Mouse (Mus musculus) layer of hippocampus, postnatal 10 days (tissue): ENCODE data around the gene Platr17. TPM values are rescaled to one million over a fixed set of nuclear protein-coding genes. Genes with fewer than 3 reads are reported as not detected.
A peak's percentile ranks its signal among the peaks of the same experiment; 100 is the strongest.
"Not testable (repeated sequence)": the region's sequence is repeated elsewhere in the genome, so short reads cannot be mapped to it uniquely, and the experiment has no call there.

Experiments used
- DNase-seq, 2 experiments: peaks; one replicate each; pipeline ENCODE4 v3.0.0; 2021; ENCODE audit warnings: low spot score in 2 of 2
- total RNA-seq, 2 experiments: library from RNA; stranded (reverse); gene quantifications; 2 replicates each; pipeline ENCODE4 v1.2.3; 2021

Gene Platr17
- total RNA-seq, 2 experiments from 2014 or later = 0.87 to 1.1 TPM

DNA sequence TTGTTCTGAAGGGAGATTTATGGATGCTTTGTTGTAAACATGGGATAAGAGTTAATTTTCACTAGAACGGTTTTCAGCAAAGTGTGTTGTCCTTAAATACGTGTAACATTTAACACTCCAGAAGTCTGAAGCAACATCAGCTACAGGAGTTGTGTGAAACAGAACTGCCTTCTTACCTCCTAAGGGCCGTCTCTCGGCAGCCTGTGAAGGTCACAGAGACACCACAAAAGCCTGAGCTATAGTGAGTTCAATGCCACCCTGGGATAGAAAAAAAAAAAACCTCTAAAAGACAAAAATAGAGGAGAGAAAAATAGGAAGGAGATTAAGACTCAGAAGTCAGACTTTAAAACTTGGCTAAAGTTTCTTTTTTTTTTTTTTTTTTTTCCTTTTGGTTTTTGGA is 2.9 kb upstream of the Platr17 start:
- no peak for DNase-seq

DNA sequence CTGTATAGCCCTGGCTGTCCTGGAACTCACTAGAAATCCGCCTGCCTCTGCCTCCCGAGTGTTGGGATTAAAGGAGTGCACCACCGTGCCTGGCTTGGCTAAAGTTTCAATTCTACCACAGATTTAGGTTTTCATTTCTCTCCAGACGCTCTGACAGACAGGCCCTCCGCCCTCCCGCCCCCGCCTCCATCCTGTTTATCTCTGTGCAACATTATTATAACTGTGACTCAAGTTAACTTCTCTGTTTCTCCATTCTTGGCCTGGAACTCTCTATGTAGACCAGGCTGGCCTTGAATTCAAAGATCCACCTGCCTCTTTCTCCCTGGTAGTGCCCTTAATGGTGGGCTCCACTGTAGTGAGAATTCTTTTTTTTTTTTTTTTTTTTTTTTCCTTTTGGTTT is 2.4 kb upstream of the Platr17 start:
- DNase-seq = no peak

DNA sequence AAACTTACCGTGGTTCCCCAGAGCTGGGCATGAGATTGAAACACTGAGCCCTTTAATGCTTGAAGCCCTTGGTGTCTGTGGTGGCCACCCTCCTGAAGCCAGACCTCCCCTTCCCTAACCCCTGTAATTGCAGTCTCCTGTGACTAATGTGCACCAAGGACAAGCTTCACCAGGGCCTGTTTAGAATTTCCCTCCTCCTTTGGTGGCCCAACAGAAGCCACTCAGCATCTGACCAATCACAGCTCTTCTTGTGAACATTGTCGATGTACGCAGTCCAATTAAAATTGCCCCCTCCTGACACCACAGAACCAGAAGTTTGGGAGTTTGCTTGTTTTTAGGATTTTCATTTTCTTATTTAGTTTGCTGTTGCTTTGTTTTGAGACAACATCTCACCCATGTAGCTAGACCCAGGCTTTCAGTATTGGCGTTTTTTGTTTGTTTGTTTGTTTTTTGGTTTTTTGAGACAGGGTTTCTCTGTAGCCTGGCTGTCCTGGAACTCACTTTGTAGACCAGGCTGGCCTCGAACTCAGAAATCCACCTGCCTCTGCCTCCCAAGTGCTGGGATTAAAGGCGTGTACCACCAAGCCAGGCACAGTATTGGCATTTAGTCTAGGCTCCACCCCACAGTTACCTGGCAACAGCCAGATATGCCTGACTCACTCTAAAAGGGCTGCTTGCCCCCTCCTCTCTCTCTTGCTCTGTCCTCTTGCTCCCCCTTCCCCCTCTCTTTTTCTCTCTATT is 854 bp upstream of the Platr17 start:
- not testable (repeated sequence) for DNase-seq

GRCm38 (mm10) chr17:33908331-33909076 is 3.6 kb downstream of the Platr17 start:
- DNase-seq = peak; percentile 61 to 69

DNA sequence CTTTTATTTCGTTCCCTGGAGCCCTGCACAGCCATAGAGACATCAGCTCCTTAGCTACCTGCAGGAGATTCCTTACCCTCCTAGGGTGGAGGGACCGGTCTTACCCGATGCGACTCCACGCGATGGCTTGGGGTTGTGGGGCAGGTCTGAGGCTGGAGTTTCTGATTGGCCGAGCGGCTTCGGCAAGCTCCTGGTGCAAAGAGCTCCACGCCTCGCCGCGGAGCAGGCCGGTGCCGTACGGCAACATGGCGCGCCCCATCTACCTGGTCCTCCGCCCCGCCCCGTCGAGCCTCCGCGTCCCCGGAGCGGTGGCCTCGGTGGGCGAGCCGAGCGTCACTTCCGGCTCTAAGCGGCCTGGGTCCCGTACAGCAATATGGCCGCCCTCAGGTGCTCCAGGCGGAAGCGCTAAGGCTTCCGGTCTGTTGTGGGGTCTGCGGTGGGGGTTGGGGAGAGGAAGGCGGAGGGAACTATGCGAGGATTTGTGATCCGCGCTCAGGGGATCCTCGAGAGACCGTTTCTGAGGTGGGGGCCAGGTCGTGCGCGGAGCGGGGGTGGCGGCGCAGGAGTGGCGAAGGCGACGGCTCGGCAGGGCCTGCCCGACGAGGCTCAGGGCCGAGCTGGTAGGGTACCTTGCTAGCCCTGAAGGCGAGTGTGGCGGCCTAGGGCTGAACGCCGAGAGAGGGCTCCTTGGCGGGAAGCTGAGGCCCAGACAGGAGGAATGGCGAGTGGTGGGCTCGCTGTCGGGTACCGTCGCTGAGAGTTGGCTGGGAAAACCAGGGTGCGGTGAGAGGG is 4.3 kb downstream of the Platr17 start, which contains the start of gene Daxx:
Daxx (plus strand) TSS at position 338 of the 792 bp plus-strand sequence.
- DNase-seq = peak; percentile 97 to 99

DNA sequence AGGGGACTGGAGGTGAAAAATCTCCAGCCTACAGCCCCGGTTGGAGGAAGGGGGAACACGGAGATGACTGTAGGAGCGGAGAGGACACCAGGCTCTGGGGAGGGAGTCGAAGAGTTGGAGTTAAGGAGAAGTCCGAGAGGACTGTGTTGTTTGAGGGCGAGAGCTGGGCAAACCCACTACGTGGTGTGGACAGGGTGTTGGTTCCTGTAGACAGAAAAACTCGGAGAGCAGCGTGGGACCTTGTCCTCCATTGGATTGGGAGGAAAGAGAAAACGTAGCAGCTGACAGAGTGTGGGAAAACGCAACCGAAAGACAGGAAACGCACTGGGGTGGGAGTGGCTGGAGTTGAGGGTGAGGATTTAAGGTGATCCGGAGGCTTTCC is 4.9 kb downstream of the Platr17 start:
- DNase-seq = peak in 1 of 2 experiments; percentile 47

DNA sequence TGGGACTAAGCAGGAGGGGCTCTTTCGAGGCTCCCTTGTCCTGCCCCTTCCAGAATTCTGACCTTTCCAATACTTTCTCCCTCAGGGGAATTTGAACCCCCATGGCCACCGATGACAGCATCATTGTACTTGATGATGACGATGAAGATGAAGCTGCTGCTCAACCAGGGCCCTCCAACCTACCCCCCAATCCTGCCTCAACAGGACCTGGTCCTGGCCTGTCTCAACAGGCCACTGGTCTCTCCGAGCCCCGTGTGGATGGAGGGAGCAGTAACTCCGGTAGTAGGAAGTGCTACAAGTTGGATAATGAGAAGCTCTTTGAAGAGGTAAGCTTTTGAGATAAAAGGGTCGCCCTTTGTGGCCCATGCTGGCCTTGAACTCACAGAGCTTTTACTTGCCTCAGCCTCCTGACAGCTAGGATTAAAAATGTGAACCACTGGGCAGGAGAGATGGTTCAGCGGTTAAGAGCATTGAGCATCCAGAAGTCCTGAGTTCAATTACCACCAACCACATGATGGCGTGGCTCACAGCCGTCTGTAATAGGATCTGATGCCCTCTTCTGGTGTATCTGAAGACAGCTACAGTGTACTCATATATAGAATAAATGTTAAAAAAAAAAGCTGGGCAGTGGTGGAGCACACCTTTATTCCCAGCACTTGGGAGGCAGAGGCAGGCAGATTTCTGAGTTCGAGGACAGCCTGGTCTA is 5.6 kb downstream of the Platr17 start:
- DNase-seq = no peak

DNA sequence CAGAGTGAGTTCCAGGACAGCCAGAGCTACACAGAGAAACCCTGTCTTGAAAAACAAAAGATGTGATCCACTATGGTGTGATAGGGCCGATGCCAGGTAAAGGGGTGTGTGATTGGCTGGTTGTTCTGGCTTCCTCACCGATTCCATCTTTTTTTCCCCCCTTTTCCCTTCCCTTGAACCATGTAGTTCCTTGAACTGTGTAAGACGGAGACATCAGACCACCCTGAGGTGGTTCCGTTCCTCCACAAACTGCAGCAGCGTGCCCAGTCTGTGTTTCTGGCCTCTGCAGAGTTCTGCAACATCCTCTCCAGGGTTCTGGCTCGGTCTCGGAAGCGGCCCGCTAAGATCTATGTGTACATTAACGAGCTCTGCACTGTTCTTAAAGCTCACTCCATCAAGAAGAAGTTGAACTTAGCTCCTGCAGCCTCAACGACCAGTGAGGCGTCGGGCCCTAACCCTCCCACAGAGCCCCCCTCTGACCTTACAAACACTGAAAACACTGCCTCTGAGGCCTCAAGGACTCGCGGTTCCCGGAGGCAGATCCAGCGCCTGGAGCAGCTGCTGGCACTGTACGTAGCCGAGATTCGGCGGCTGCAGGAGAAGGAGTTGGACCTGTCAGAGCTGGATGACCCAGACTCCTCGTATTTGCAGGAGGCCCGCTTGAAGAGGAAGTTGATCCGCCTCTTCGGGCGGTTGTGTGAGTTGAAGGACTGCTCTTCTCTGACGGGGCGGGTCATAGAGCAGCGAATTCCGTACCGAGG is 6.3 kb downstream of the Platr17 start:
- no peak for DNase-seq

GRCm38 (mm10) chr17:33911813-33912414 is 7.0 kb downstream of the Platr17 start:
- no peak for DNase-seq

- no peak for DNase-seq
Observed at GRCm38 (mm10) chr17:33913264-33913663, 8.3 kb downstream of the Platr17 start.

- no peak for DNase-seq
Observed at GRCm38 (mm10) chr17:33913905-33914304, 9.0 kb downstream of the Platr17 start.

- peak in 1 of 2 experiments; percentile 12 for DNase-seq
Observed at GRCm38 (mm10) chr17:33914969-33915391, 10.0 kb downstream of the Platr17 start.

GRCm38 (mm10) chr17:33915671-33916250 is 10.8 kb downstream of the Platr17 start, which contains the start of the genes Tapbp and Zbtb22:
Tapbp (plus strand) TSS chr17:33915899.
Zbtb22 (plus strand) TSS chr17:33915904.
- peak; percentile 93 to 96 for DNase-seq

DNA sequence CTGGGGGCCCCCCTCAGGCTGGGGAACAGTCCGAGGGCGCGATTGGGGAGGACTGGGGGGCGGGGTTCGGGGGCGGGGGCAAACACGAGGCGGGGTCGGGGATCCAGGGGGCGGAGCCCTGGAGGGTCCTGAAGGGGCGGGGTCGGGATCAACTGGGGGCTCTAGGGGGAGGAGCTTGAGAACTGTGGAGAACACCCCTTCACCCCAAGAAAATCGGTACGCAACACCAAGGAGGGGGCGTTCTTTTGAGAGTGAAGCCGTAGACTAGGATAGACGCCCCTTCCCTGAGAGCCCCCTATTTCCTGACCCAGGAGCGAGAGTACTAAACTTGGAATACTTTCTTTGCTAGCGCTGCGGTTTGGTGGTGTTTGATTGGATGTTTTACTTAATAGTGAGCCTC is 11.4 kb downstream of the Platr17 start:
- DNase-seq = no peak

GRCm38 (mm10) chr17:33916847-33917655 is 12.1 kb downstream of the Platr17 start:
- peak in 1 of 2 experiments; percentile 20 for DNase-seq

DNA sequence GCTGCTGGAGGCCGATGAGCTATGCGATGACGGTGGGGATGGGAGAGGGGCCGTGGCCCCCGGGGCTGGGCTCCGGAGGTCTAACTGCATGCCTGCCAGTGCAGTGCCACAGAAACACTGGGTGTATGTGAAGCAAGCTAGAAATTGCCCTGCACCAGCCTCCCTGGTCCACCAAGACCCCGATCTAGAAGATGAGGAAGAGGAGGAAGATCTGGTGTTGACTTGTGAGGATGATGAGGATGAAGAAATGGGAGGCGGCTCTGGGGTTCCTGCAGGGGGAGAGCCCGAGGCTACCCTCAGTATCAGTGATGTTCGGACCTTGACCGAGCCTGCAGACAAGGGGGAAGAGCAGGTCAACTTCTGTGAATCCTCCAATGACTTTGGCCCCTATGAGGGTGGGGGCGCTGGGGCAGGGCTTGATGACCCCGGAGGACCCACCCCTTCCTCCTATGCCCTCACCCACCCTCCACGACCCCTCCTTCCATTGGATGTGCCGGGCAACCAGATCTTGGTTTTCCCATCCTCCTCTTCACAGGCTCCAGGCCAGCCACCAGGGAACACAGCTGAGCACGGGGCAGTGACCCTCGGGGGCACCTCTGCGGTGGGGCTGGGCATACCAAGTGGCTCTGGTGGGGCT is 12.8 kb downstream of the Platr17 start:
- DNase-seq = peak in 1 of 2 experiments; percentile 20

DNA sequence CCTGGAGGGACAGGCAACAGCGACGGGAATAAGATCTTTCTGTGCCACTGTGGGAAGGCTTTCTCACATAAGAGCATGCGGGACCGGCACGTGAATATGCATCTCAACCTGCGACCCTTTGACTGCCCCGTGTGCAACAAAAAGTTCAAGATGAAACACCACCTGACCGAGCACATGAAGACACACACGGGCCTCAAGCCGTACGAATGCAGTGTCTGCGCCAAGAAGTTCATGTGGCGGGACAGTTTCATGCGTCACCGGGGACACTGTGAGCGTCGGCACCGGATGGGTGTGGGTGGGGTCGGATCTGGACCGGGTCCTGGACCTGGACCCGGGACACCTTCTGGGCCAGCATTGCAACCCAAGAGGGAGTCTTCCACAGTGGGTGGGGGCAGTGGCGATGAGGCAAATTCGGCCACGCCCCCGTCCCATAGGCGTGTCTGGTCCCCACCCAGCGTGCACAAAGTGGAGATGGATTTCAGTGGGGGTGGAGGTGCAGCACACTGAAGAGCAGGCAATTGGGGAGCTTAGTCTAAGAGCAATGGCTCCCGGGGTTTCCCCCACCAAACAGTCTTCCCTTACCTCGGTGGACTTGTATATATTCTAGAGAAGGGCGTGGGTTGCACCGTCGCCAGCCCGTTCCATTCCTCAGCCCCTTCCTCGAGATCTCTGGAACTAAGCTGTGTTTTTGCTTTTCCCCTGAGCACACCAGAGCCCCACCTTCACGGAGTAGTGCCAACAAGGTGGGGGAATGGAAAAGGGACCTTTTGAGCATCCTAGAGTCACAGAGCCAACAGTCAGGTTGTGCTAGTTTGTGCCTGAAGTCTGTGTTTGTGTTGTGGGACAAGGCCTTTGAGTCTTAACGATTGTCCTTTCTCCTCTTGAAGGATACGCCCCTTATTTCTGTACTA is 13.6 kb downstream of the Platr17 start:
- DNase-seq = no peak
